Mouse (Mus musculus) thymus, postnatal 4 days (tissue): Measurements from ENCODE around the gene Ubac2.

Source experiments
- DNase-seq: peaks from one replicate; pipeline ENCODE4 v3.0.0; 2021

The Ubac2 gene

DNA sequence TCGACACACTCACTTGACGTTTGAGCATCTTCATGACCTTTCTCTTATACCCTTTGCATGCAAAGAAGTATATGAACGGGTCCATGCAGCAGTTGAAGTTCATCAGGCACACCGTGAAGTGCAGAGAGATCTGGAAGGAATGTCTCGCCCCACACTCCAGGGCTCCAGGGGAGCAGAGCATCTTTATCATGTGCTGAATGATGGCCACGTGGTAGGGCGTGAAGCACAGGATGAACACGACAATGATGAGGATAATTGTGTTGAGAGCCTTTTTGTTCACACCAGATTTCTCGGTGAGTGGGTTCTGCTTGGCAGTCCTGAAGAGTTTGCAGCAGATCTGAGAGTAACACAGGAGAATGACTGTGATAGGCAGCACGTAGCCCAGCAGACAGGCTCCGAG, 75.7 kb downstream of the Ubac2 start:
- no peak for DNase-seq

DNA sequence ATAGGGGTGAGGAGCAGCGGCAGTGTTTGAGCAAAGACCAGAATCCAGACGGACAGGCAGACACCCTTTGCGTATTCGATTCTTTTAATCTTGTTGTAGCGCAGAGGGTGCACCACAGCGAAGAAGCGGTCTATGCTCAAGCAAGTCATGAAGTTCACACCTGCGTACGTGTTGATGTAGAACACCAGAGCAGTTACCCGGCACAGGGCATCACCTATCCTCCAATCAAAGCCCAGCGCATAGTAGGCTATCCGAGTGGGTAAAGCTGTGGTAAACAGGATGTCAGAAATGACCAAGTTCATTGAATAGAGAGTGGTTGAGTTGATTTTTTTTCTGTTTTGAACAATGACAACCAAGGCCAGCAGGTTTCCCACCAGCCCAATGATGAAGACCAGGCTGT, 76.2 kb downstream of the Ubac2 start:
- no peak for DNase-seq

- DNase-seq: no peak
These were observed 76.9 kb downstream of the Ubac2 start for GRCm38 (mm10) chr14:121955176-121955795.

DNA sequence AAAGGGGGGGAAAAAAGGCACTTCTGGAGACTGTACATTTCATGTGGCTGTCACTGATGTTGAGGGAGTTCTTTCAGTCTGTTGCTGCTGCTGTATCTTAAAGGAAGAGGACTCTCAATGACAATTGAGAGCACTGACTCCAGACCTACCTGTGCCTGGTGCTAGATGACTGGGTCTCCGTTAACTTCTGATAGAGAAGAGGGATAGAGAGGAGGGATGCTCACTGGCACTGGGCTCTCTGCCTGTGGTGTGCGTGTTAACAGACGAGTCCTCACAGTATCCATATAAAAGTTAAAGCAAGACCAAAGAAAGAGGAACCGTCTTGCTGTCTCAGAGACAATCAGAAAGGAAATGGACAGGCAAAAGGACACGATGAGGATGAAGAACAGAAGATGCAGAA, 77.9 kb downstream of the Ubac2 start:
- no peak for DNase-seq

DNA sequence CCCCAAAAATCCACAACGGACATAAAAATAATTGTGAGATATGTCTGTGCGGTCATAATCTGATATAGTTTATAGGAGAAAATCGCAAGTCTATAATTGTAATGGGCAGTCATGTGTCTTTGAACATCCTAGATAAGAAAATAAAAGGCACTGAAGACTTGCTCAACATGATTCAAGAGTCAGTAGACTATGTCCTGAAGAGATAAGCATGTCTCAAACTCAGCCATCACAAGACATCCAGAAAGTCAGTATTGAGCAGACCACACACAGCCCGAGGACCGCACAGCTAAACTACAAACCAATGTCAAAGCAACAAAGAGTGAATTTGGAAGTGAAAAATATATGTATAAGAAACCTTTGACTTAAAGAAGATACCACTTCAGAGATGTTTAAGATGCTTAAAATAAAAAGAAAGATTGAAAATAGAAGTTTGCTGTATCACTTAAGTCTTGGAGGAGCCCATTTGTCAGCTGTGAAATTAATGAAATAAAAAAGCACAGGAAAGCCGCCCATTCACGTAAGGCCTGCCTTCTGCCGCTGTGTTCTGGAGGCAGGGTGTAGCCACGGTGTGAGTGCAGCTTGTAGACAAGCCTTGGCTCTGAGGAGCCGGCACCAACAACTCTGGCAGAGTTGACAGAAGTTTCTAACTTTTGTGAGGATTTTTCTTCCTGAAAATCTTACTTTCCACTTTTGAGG, 78.9 kb downstream of the Ubac2 start:
- DNase-seq: no peak

DNA sequence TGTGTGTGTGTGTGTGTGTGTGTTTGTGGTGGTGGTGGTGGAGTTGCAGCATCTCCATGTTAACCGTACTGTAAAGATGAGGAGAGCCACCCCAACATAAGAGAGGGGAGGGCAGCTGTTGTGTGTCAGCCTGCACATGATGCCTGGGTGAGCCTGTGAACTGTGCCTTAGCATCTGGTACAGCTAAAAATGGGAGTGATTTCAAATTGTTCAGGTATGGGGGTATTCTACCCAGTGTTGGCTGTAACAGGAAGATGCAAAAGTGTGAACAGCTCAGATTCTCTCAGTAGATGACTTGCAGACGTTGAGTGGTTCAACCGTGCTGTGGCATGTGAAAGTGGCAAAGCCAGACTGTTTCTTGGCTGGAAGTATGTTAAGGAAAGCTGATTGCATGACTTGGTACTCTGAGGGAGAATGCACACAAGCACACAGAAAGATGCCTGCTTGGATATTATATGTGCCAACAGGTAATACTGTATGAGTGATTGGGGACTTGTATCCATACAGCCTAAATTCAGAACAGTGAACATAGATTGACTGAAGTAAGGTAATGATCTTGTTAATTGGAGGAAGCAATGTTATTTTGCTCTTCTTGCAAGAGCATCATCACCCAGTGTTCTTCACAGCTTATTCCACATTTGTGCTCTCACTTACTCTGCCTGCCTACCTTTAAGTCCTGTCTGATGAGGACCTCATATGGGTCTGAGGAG, 79.8 kb downstream of the Ubac2 start:
- DNase-seq: no peak

DNA sequence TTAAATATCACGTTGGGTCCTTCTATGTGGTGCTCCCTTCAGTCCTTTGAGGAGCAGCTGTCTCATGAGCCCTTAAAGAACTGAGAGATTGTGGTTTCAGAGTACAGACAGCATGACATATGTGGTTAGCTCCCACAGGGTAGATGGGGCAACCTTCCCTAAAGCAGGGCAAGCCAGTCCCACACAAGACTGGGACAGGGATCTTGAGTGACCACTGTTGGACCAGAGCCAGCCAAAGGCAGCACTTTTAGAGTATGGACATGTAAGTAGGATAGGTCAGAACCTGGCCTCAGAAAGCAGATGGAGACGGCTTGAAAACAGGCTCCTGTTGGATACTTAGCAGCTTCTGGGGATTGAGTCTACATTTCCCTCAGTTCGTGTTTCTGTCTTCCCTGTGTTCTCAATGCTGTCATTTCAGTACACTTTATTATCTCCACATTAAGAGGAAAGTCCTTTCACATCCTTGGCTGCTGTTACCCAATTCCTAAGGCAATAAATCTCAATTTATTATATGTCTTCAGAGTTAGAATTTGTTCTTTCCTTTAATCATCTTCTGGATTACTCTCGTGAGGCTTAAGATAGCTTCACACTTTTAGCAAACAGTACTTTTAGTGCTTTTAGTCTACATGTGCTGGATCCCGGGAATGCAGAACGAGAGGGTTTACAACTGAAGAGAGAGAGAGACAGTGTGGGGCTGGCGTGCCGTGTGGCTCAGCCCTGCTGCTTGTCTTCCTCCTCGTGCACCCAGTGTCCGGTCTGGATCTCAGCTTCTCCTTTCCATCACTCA, 80.5 kb downstream of the Ubac2 start:
- no peak for DNase-seq

- DNase-seq: no peak
These were observed 81.1 kb downstream of the Ubac2 start for GRCm38 (mm10) chr14:121959538-121959980.

- DNase-seq: no peak
These were observed 81.6 kb downstream of the Ubac2 start for GRCm38 (mm10) chr14:121960031-121960430.

GRCm38 (mm10) chr14:121960531-121960930, 82.1 kb downstream of the Ubac2 start:
- DNase-seq: no peak

DNA sequence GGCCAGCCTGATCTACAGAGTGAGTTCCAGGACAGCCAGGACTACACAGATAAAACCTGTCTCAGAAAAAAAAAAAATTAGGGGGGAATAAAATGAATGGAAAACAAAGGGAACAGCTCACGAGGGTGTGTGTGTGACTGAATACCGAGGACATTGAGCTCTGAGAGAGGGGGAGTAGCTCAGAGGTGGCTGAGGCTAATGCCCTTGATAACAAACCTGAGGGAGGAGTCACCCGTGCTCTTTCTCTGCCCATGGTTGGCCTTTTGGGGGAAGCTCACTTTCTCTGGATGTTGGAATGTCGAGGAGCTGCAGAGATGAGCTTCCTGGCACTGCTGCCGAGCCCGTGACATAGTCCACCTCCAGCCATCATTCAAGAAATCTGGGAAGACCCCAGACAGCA, 82.6 kb downstream of the Ubac2 start:
- DNase-seq: no peak

GRCm38 (mm10) chr14:121961496-121962127, 83.2 kb downstream of the Ubac2 start:
- no peak for DNase-seq

GRCm38 (mm10) chr14:121962128-121962890, 83.9 kb downstream of the Ubac2 start:
- no peak for DNase-seq

DNA sequence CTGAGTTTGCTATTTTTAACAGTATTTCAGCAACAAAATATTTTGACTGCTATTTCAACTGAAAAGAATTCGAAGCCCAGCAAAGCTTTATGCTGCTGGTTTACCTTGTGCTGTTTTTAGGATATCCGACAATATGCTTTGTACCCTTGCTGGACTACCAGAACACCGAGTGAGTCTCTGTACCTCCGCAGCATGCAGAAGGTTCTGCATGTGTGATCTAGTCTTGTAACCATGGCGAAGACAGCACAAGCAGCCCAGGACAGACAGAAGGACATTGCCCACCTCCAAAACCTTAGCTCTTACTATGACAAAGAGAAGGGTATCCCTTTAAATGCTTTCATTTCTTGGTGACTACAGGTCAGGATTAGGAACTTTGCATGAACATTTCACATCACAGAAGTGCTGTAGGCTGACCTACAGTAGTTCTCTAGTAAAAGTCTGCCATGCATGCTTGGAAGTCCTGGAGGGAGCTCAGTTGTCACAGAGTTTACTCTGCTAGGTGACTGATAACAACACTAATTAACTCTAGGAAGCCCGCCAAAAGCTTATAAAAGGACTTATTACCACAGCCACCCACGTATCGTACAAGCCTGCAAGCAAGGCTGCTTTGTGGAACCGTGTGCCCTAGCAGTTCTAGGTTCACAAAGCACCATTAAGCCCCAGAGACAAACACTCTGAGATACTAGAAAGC, 85.0 kb downstream of the Ubac2 start:
- DNase-seq: no peak

GRCm38 (mm10) chr14:121963942-121964335, 85.5 kb downstream of the Ubac2 start:
- DNase-seq: no peak

GRCm38 (mm10) chr14:121964990-121965389, 86.6 kb downstream of the Ubac2 start, which contains the start of gene Gpr183:
Gene Gpr183 (minus strand): TSS chr14:121965195.
- DNase-seq: no peak

- DNase-seq: peak; percentile 43
These were observed 87.0 kb downstream of the Ubac2 start for GRCm38 (mm10) chr14:121965461-121965860.

DNA sequence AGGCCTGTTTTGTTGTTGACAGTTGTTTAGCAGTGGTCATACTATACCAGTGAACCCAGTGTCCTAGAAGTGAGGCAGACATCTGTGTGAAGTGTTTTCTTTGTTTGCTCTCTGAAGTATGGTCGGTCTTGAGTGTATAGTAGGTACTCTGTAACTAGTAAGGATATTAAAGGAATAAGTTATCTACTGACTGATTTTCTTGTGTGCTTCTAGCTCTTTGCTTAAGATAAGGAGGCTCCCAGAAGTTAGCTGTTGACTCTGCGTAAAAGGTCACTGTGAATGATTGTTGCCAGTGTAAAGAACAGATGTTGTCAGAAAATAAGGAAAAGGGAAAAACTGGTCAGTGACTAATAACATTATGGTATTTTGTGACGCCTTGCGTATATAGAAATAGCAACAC, 88.7 kb downstream of the Ubac2 start:
- DNase-seq: no peak

GRCm38 (mm10) chr14:121970402-121970801, 92.0 kb downstream of the Ubac2 start:
- DNase-seq: no peak

- no peak for DNase-seq
These were observed 94.7 kb downstream of the Ubac2 start for GRCm38 (mm10) chr14:121973114-121973513.

GRCm38 (mm10) chr14:121981531-121981930, 103.1 kb downstream of the Ubac2 start:
- no peak for DNase-seq
